Mouse (Mus musculus): ENCODE data around the gene Gm42906. TPM values are rescaled to one million over a fixed set of nuclear protein-coding genes. Genes with fewer than 3 reads are reported as not detected.

Gm42906 gene
- total and polyA plus RNA-seq, 3 experiments, result not detected

- TF ChIP-seq NRF1 (IDR thresholded peaks at IDR 0.05; ENCODE audit: insufficient read depth, low read depth, low read length, poor library complexity, severe bottlenecking) (no peak), TAL1 (IDR thresholded peaks at IDR 0.05; ENCODE audit: low read length) (no peak), ZNF384 (IDR thresholded peaks at IDR 0.05; ENCODE audit: low read depth, low read length) (no peak)
- Histone ChIP-seq H3K79me2 (ENCODE audit: control insufficient read depth, insufficient read depth, low read length, poor library complexity) (no peaks in the 10 kb centered on the region), H3K9ac (ENCODE audit: control insufficient read depth, low read depth, low read length, poor library complexity, severe bottlenecking) (no peak overlapping the region), H3K36me3 (ENCODE audit: control insufficient read depth in 1 of 2, insufficient read depth in 2 of 2, low read length in 2 of 2) (no peaks in the 10 kb centered on the region; a peak in 1 of 4 replicates), H3K4me3 (ENCODE audit: control insufficient read depth in 1 of 2, insufficient read depth in 1 of 2, low read depth in 2 of 2, low read length in 2 of 2) (no peak overlapping the region), H3K9me3 (replicated peaks; ENCODE audit: insufficient read depth, low read length) (no peaks in the 10 kb centered on the region), H3K27ac (ENCODE audit: control insufficient read depth, low read depth, low read length) (no peak overlapping the region), H3K4me1 (ENCODE audit: control insufficient read depth in 1 of 2, insufficient read depth in 2 of 2, low read length in 2 of 2) (peaks cover 2 to 7% of the 10 kb centered on the region in 2 experiments), H3K27me3 (ENCODE audit: control insufficient read depth in 1 of 2, insufficient read depth in 2 of 2, low read length in 2 of 2) (no peaks in the 10 kb centered on the region)
- no peak for DNase-seq (ENCODE audit: low read depth, low spot score)
Measured at GRCm38 (mm10) chr5:151251656-151252055, 176.3 kb downstream of the Gm42906 start.

- no peaks in the 10 kb centered on the region for H3K9me3 ChIP-seq (replicated peaks; ENCODE audit: insufficient read depth, low read length)
- 0 out of 2 replicates have a peak overlapping the region, but pooled peaks have one; percentile 9 for H3K9ac ChIP-seq (ENCODE audit: control insufficient read depth, low read depth, low read length, poor library complexity, severe bottlenecking)
- no peak overlapping the region for H3K27ac ChIP-seq (ENCODE audit: control insufficient read depth, low read depth, low read length)
- H3K79me2 ChIP-seq (ENCODE audit: control insufficient read depth, insufficient read depth, low read length, poor library complexity), result no peaks in the 10 kb centered on the region
- H3K4me1 ChIP-seq (ENCODE audit: control insufficient read depth in 1 of 2, insufficient read depth in 2 of 2, low read length in 2 of 2), result peaks cover 2 to 10% of the 10 kb centered on the region in 2 experiments
- peak; percentile 43 for DNase-seq (ENCODE audit: low read depth, low spot score)
- H3K4me3 ChIP-seq (ENCODE audit: control insufficient read depth in 1 of 2, insufficient read depth in 1 of 2, low read depth in 2 of 2, low read length in 2 of 2), result peak overlapping the region; percentile 34 to 46; a peak in 3 of 4 replicates
- peaks cover 0 to 3% of the 10 kb centered on the region in 2 experiments; a peak in 2 of 4 replicates for H3K36me3 ChIP-seq (ENCODE audit: control insufficient read depth in 1 of 2, insufficient read depth in 2 of 2, low read length in 2 of 2)
- H3K27me3 ChIP-seq (ENCODE audit: control insufficient read depth in 1 of 2, insufficient read depth in 2 of 2, low read length in 2 of 2), result no peaks in the 10 kb centered on the region
- TF ChIP-seq POLR2AphosphoS2 (IDR thresholded peaks at IDR 0.05; ENCODE audit: low read length) (no peak), MYC (IDR thresholded peaks at IDR 0.05; ENCODE audit: low read depth, low read length) (no peak), CTCF (IDR thresholded peaks at IDR 0.05 in 2 of 3, conservative IDR thresholded peaks at IDR 0.05 in 1 of 3; ENCODE audit: control insufficient read depth in 1 of 3, insufficient read depth in 1 of 3, low read depth in 2 of 3, low read length in 3 of 3, poor library complexity in 1 of 3, severe bottlenecking in 1 of 3) (no peak), ZMIZ1 (IDR thresholded peaks at IDR 0.05; ENCODE audit: low read depth, low read length) (no peak), MYB (IDR thresholded peaks at IDR 0.05; ENCODE audit: low read depth, low read length) (no peak), SMC3 (IDR thresholded peaks at IDR 0.05; ENCODE audit: low read depth, low read length) (no peak), RAD21 (IDR thresholded peaks at IDR 0.05; ENCODE audit: low read depth, low read length) (no peak), POLR2AphosphoS5 (IDR thresholded peaks at IDR 0.05; ENCODE audit: borderline replicate concordance, low read depth, low read length) (no peak), MEF2A (IDR thresholded peaks at IDR 0.05; ENCODE audit: extremely low read depth, insufficient replicate concordance, low read depth, low read length, poor library complexity, severe bottlenecking) (no peak), USF2 (IDR thresholded peaks at IDR 0.05; ENCODE audit: borderline replicate concordance in 1 of 2, insufficient read depth in 1 of 2, low read depth in 1 of 2, low read length in 2 of 2) (no peak), UBTF (IDR thresholded peaks at IDR 0.05; ENCODE audit: borderline replicate concordance, insufficient read depth, low read depth, low read length) (no peak), GATA1 (IDR thresholded peaks at IDR 0.05; ENCODE audit: low read depth, low read length) (peak; percentile 63), NELFE (IDR thresholded peaks at IDR 0.05; ENCODE audit: low read depth, low read length) (no peak), BHLHE40 (IDR thresholded peaks at IDR 0.05; ENCODE audit: borderline replicate concordance, low read depth, low read length) (no peak), TBP (IDR thresholded peaks at IDR 0.05; ENCODE audit: low read depth, low read length) (no peak), MAFK (IDR thresholded peaks at IDR 0.05; ENCODE audit: borderline replicate concordance, low read depth, low read length) (no peak), ETS1 (IDR thresholded peaks at IDR 0.05; ENCODE audit: low read depth, low read length) (peak; percentile 75), HCFC1 (IDR thresholded peaks at IDR 0.05; ENCODE audit: low read depth, low read length) (no peak), ZC3H11A (IDR thresholded peaks at IDR 0.05; ENCODE audit: low read depth, low read length) (no peak), GABPA (IDR thresholded peaks at IDR 0.05; ENCODE audit: low read depth, low read length) (no peak), MXI1 (IDR thresholded peaks at IDR 0.05; ENCODE audit: low read depth, low read length) (no peak), EP300 (IDR thresholded peaks at IDR 0.05; ENCODE audit: low read depth in 1 of 2, low read length in 2 of 2) (peak in 1 of 2 experiments; percentile 78; a peak in 3 of 4 replicates), ZNF384 (IDR thresholded peaks at IDR 0.05; ENCODE audit: low read depth, low read length) (no peak), E2F4 (IDR thresholded peaks at IDR 0.05; ENCODE audit: borderline replicate concordance, low read depth, low read length) (no peak), KAT2A (conservative IDR thresholded peaks at IDR 0.05; ENCODE audit: low read depth, low read length) (no peak), ELF1 (IDR thresholded peaks at IDR 0.05; ENCODE audit: low read depth, low read length) (no peak)
Measured at GRCm38 (mm10) chr5:151248671-151249620, 179.0 kb downstream of the Gm42906 start.

Measured in MEL (cell line).